Mouse (Mus musculus): ENCODE data around the gene Rtn4r. TPM values are rescaled to one million over a fixed set of nuclear protein-coding genes. Genes with fewer than 3 reads are reported as not detected.

Gene Rtn4r
- total RNA-seq, 1 experiment = 0.22 TPM

DNA sequence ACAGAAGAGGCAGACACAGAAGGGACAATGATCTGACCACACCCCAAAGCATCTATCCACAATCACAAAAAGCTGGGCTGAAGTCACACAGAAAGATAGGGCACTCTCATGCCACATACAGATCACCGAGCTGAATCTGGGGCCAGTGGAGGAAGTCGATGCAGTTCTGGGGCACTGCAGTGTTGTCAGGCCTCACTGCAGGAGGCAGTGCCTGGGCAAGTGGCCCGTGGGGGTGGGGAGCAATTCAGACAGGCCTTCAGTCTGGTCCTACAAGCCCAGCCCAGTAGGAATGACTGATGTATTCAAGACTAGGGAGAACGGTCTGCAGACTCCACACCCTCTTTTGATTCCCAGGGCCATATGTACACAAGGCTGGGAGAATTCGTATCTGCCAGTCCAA is 2.8 kb upstream of the Rtn4r start:
- no peaks in the 10 kb centered on the region; a peak in 1 of 4 replicates for H3K4me1 ChIP-seq (ENCODE audit: control insufficient read depth in 2 of 2, insufficient read depth in 2 of 2, low read length in 2 of 2, poor library complexity in 1 of 2)
- H3K36me3 ChIP-seq (ENCODE audit: control insufficient read depth, insufficient read depth, low read length, poor library complexity, severe bottlenecking) = no peaks in the 10 kb centered on the region
- no peak for DNase-seq (ENCODE audit: low read depth, low spot score)
- in situ Hi-C loops (cut with MboI; ENCODE audit: low sequenced_read_pairs in 2 of 2, unreplicated experiment in 2 of 2) = no loop called here
- no peak for TF ChIP-seq MAFK (IDR thresholded peaks at IDR 0.05; ENCODE audit: insufficient read depth, low read depth, low read length)
- no peak for TF ChIP-seq HCFC1 (IDR thresholded peaks at IDR 0.05; ENCODE audit: borderline replicate concordance, insufficient read depth, low read length)
- no peak for TF ChIP-seq ZNF384 (IDR thresholded peaks at IDR 0.05; ENCODE audit: low read depth, low read length)
- no peak for TF ChIP-seq CHD2 (IDR thresholded peaks at IDR 0.05; ENCODE audit: low read depth, low read length)
- TF ChIP-seq ZC3H11A (IDR thresholded peaks at IDR 0.05; ENCODE audit: borderline replicate concordance, low read depth, low read length) = no peak
- no peaks in the 10 kb centered on the region for H3K9me3 ChIP-seq (ENCODE audit: control insufficient read depth, insufficient read depth, low read depth, low read length)
- no peak overlapping the region for H3K4me3 ChIP-seq (ENCODE audit: insufficient read depth in 1 of 2, low read depth in 1 of 2, low read length in 2 of 2, poor library complexity in 1 of 2, severe bottlenecking in 1 of 2)
- H3K9ac ChIP-seq (ENCODE audit: insufficient read depth, low read depth, low read length, poor library complexity, severe bottlenecking) = no peak overlapping the region
- H3K27ac ChIP-seq (ENCODE audit: insufficient read depth, low read depth, low read length, poor library complexity, severe bottlenecking) = no peak overlapping the region

DNA sequence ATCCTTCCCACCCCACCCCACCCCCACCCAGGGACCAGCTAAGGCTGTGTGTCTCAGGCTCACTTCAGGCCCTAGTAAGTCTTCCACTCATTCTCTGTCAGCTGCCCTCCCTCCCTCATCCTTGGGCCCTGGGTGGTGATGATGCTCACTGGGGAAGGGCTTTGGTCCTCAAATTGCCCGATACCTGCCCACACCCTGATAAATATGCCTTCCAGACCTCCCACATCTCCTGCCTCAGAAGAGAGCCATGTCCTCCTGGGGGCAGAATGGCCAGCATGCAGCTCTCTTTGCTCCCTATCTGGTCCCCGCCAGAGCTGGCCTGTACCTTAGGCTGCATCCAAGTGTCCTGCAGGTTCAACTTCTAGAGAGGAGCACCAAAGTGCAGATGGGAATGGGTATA is 2.3 kb upstream of the Rtn4r start:
- H3K9ac ChIP-seq (ENCODE audit: insufficient read depth, low read depth, low read length, poor library complexity, severe bottlenecking) = no peak overlapping the region
- TF ChIP-seq ZC3H11A (IDR thresholded peaks at IDR 0.05; ENCODE audit: borderline replicate concordance, low read depth, low read length) = no peak
- no peak for TF ChIP-seq CHD2 (IDR thresholded peaks at IDR 0.05; ENCODE audit: low read depth, low read length)
- no peak for TF ChIP-seq ZNF384 (IDR thresholded peaks at IDR 0.05; ENCODE audit: low read depth, low read length)
- no peak for TF ChIP-seq MAFK (IDR thresholded peaks at IDR 0.05; ENCODE audit: insufficient read depth, low read depth, low read length)
- no peaks in the 10 kb centered on the region for H3K9me3 ChIP-seq (ENCODE audit: control insufficient read depth, insufficient read depth, low read depth, low read length)
- no peaks in the 10 kb centered on the region; a peak in 1 of 4 replicates for H3K4me1 ChIP-seq (ENCODE audit: control insufficient read depth in 2 of 2, insufficient read depth in 2 of 2, low read length in 2 of 2, poor library complexity in 1 of 2)
- DNase-seq (ENCODE audit: low read depth, low spot score) = no peak
- no peak overlapping the region for H3K27ac ChIP-seq (ENCODE audit: insufficient read depth, low read depth, low read length, poor library complexity, severe bottlenecking)
- H3K36me3 ChIP-seq (ENCODE audit: control insufficient read depth, insufficient read depth, low read length, poor library complexity, severe bottlenecking) = no peaks in the 10 kb centered on the region
- in situ Hi-C loops (cut with MboI; ENCODE audit: low sequenced_read_pairs in 2 of 2, unreplicated experiment in 2 of 2) = no loop called here
- H3K4me3 ChIP-seq (ENCODE audit: insufficient read depth in 1 of 2, low read depth in 1 of 2, low read length in 2 of 2, poor library complexity in 1 of 2, severe bottlenecking in 1 of 2) = no peak overlapping the region

DNA sequence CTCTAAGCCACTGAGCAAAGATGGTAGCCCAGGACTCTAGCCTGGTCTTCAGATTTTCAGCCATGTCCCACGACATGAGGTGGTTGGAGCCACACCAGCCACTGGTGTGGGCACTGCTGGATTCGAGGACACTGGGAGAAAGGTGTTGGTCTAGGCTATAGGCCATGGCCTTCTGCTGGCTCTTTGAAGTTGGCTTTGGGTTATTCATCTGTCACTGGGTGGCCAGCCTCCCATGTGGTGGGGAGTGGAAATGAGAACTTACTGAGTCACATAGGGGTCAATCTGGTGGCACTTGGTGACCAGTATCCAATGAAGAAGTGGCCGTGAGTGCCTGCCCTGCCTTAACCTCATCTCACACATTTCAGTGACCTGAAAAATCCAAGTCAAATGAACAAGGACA is 1.2 kb upstream of the Rtn4r start:
- no peaks in the 10 kb centered on the region; a peak in 1 of 4 replicates for H3K4me1 ChIP-seq (ENCODE audit: control insufficient read depth in 2 of 2, insufficient read depth in 2 of 2, low read length in 2 of 2, poor library complexity in 1 of 2)
- H3K4me3 ChIP-seq (ENCODE audit: insufficient read depth in 1 of 2, low read depth in 1 of 2, low read length in 2 of 2, poor library complexity in 1 of 2, severe bottlenecking in 1 of 2) = no peak overlapping the region
- H3K27ac ChIP-seq (ENCODE audit: insufficient read depth, low read depth, low read length, poor library complexity, severe bottlenecking) = no peak overlapping the region
- TF ChIP-seq ZNF384 (IDR thresholded peaks at IDR 0.05; ENCODE audit: low read depth, low read length) (no peak), MAFK (IDR thresholded peaks at IDR 0.05; ENCODE audit: insufficient read depth, low read depth, low read length) (no peak), CHD2 (IDR thresholded peaks at IDR 0.05; ENCODE audit: low read depth, low read length) (no peak), ZC3H11A (IDR thresholded peaks at IDR 0.05; ENCODE audit: borderline replicate concordance, low read depth, low read length) (no peak), HCFC1 (IDR thresholded peaks at IDR 0.05; ENCODE audit: borderline replicate concordance, insufficient read depth, low read length) (no peak)
- H3K9ac ChIP-seq (ENCODE audit: insufficient read depth, low read depth, low read length, poor library complexity, severe bottlenecking) = no peak overlapping the region
- H3K9me3 ChIP-seq (ENCODE audit: control insufficient read depth, insufficient read depth, low read depth, low read length) = no peaks in the 10 kb centered on the region
- no peak for DNase-seq (ENCODE audit: low read depth, low spot score)
- H3K36me3 ChIP-seq (ENCODE audit: control insufficient read depth, insufficient read depth, low read length, poor library complexity, severe bottlenecking) = no peaks in the 10 kb centered on the region
- in situ Hi-C loops (cut with MboI; ENCODE audit: low sequenced_read_pairs in 2 of 2, unreplicated experiment in 2 of 2) = no loop called here

DNA sequence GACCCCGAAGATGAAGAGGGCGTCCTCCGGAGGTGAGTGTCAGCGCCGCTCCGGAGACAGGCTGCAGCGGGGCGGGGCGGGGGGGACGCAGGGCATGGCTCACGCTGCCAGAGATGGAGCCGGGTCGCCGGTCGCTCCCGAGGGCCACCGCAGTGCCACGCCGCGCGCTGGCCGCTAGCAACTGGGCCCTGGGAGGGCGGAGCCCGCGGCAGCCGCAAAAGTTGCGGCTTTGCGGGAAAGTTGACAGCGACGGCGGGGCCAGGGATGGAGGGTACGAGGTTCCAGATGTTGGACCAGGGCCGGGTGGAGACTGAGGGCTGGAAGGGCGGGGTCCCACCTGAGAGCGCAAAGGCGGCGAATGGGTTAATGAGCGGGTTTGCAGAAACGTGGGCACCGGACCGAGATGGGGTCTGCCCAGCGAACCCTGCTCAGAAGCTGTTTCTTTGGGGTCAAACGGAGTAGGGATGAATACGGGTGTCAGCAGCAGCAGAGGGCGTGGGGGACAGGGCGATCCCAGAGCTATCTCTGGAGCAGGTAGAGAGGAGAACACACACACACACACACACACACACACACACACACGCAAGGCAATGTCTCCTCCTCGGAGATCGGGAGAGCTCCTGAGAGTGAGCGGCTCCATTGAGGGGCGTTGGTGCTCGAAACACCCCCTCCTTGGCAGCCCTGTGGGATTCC is 575 bp downstream of the Rtn4r start:
- Histone ChIP-seq H3K9ac (ENCODE audit: insufficient read depth, low read depth, low read length, poor library complexity, severe bottlenecking) (peak overlapping the region; percentile 71), H3K9me3 (ENCODE audit: control insufficient read depth, insufficient read depth, low read depth, low read length) (no peaks in the 10 kb centered on the region), H3K36me3 (ENCODE audit: control insufficient read depth, insufficient read depth, low read length, poor library complexity, severe bottlenecking) (no peaks in the 10 kb centered on the region), H3K27ac (ENCODE audit: insufficient read depth, low read depth, low read length, poor library complexity, severe bottlenecking) (no peak overlapping the region), H3K4me3 (ENCODE audit: insufficient read depth in 1 of 2, low read depth in 1 of 2, low read length in 2 of 2, poor library complexity in 1 of 2, severe bottlenecking in 1 of 2) (peak overlapping the region; percentile 45 to 85), H3K4me1 (ENCODE audit: control insufficient read depth in 2 of 2, insufficient read depth in 2 of 2, low read length in 2 of 2, poor library complexity in 1 of 2) (no peaks in the 10 kb centered on the region; a peak in 1 of 4 replicates)
- in situ Hi-C loops (cut with MboI; ENCODE audit: low sequenced_read_pairs in 2 of 2, unreplicated experiment in 2 of 2) = no loop called here
- TF ChIP-seq HCFC1 (IDR thresholded peaks at IDR 0.05; ENCODE audit: borderline replicate concordance, insufficient read depth, low read length) (no peak), ZNF384 (IDR thresholded peaks at IDR 0.05; ENCODE audit: low read depth, low read length) (no peak), MAFK (IDR thresholded peaks at IDR 0.05; ENCODE audit: insufficient read depth, low read depth, low read length) (no peak), CHD2 (IDR thresholded peaks at IDR 0.05; ENCODE audit: low read depth, low read length) (no peak), ZC3H11A (IDR thresholded peaks at IDR 0.05; ENCODE audit: borderline replicate concordance, low read depth, low read length) (no peak)
- DNase-seq (ENCODE audit: low read depth, low spot score) = no peak
